Mouse (Mus musculus) CH12.LX (cell line): ENCODE measurements around the gene Rnf182. TPM values are rescaled to one million over a fixed set of nuclear protein-coding genes. Genes with fewer than 3 reads are reported as not detected.

Experiments used
- DNase-seq: peaks from one replicate; pipeline ENCODE4 v3.0.0-alpha.2; 2013; ENCODE audit errors: extremely low read depth
- H3K27ac ChIP-seq: 2 replicates; pipeline ENCODE4 v1.5.1; 2012; ENCODE audit warnings: low read depth, mild to moderate bottlenecking, control low read depth, moderate library complexity; ENCODE audit not compliant: insufficient read depth
- H3K27me3 ChIP-seq: replicated peaks from 2 replicates; pipeline ENCODE3; 2012; ENCODE audit warnings: inconsistent platforms
- H3K36me3 ChIP-seq, 2 experiments: replicated peaks in 1 of 2; 2 replicates each; pipeline versions ENCODE3 to v1.6.1; 2012; ENCODE audit warnings: inconsistent platforms in 1 of 2, low read length in 1 of 2, mild to moderate bottlenecking in 1 of 2, mixed read lengths in 1 of 2, moderate library complexity in 1 of 2; ENCODE audit not compliant: control insufficient read depth in 1 of 2, insufficient read depth in 1 of 2
- H3K4me1 ChIP-seq, 2 experiments: 2 replicates each; pipeline ENCODE4 v1.6.1; 2012; ENCODE audit warnings: inconsistent platforms in 1 of 2, moderate library complexity in 1 of 2; ENCODE audit not compliant: insufficient read depth in 2 of 2, control insufficient read depth in 1 of 2
- H3K4me2 ChIP-seq: 2 replicates; pipeline ENCODE4 v1.6.1; 2012; ENCODE audit warnings: low read depth, mild to moderate bottlenecking, control low read depth; ENCODE audit not compliant: poor library complexity, insufficient read depth, severe bottlenecking
- H3K4me3 ChIP-seq, 3 experiments: fragments of 150-350 bp in 1 of 3; sonication (generic) in 1 of 3; replicated peaks in 1 of 3; 2 replicates each; pipeline versions ENCODE3 to v1.5.1; 2011 to 2012; ENCODE audit warnings: low read depth in 2 of 3, low read length in 2 of 3, mild to moderate bottlenecking in 2 of 3, moderate library complexity in 2 of 3, control low read depth in 1 of 3, improper control_type of control experiment in 1 of 3, inconsistent platforms in 1 of 3, mixed read lengths in 1 of 3; ENCODE audit not compliant: poor library complexity in 1 of 3
- H3K79me2 ChIP-seq: replicated peaks from 2 replicates; pipeline ENCODE4 v1.6.1; 2012; ENCODE audit warnings: mild to moderate bottlenecking, moderate library complexity; ENCODE audit not compliant: control insufficient read depth, poor library complexity, insufficient read depth, severe bottlenecking; ENCODE audit errors: extremely low read depth
- H3K9ac ChIP-seq: 2 replicates; pipeline ENCODE4 v1.6.1; 2012; ENCODE audit warnings: low read depth, mild to moderate bottlenecking, control low read depth, moderate library complexity; ENCODE audit not compliant: insufficient read depth
- H3K9me3 ChIP-seq: replicated peaks from 2 replicates; pipeline ENCODE3; 2012; ENCODE audit warnings: low read length, inconsistent platforms, mixed read lengths
- E2F4 ChIP-seq: IDR thresholded peaks from 2 replicates; pipeline ENCODE4 v1.6.1; 2011; ENCODE audit warnings: low read depth, low read length, improper control_type of control experiment; ENCODE audit not compliant: insufficient replicate concordance
- ELF1 ChIP-seq: IDR thresholded peaks from 2 replicates; pipeline ENCODE4 v1.6.1; 2014; ENCODE audit warnings: low read depth, mild to moderate bottlenecking, inconsistent platforms, low read length, improper control_type of control experiment
- IRF4 ChIP-seq: IDR thresholded peaks from 2 replicates; pipeline ENCODE4 v1.6.1; 2014; ENCODE audit warnings: low read depth, mild to moderate bottlenecking, inconsistent platforms, low read length, improper control_type of control experiment
- JUN ChIP-seq: IDR thresholded peaks from 2 replicates; pipeline ENCODE4 v1.6.1; 2011; ENCODE audit warnings: low read depth, mild to moderate bottlenecking, low read length, improper control_type of control experiment, moderate library complexity; ENCODE audit not compliant: insufficient read depth
- MAFK ChIP-seq: IDR thresholded peaks from 2 replicates; pipeline ENCODE4 v1.6.1; 2011; ENCODE audit warnings: low read length, improper control_type of control experiment; ENCODE audit not compliant: insufficient replicate concordance
- MEF2A ChIP-seq: IDR thresholded peaks from 2 replicates; pipeline ENCODE4 v1.6.1; 2014; ENCODE audit warnings: low read depth, mild to moderate bottlenecking, inconsistent platforms, low read length, improper control_type of control experiment, borderline replicate concordance
- POLR2AphosphoS2 ChIP-seq: IDR thresholded peaks from 2 replicates; pipeline ENCODE4 v1.6.1; 2011; ENCODE audit warnings: low read depth, low read length, improper control_type of control experiment
- RAD21 ChIP-seq: IDR thresholded peaks from 2 replicates; pipeline ENCODE4 v1.6.1; 2011; ENCODE audit warnings: low read depth, mild to moderate bottlenecking, low read length, improper control_type of control experiment, moderate library complexity
- SIN3A ChIP-seq: IDR thresholded peaks from 2 replicates; pipeline ENCODE4 v1.6.1; 2012; ENCODE audit warnings: low read length, improper control_type of control experiment, inconsistent platforms
- TCF12 ChIP-seq: IDR thresholded peaks from 2 replicates; pipeline ENCODE4 v1.6.1; 2014; ENCODE audit warnings: low read depth, mild to moderate bottlenecking, inconsistent platforms, low read length, improper control_type of control experiment
- UBTF ChIP-seq: IDR thresholded peaks from 2 replicates; pipeline ENCODE4 v1.6.1; 2012; ENCODE audit warnings: low read depth, mild to moderate bottlenecking, inconsistent platforms, low read length, improper control_type of control experiment, moderate library complexity
- ZC3H11A ChIP-seq: IDR thresholded peaks from 2 replicates; pipeline ENCODE4 v1.6.1; 2012; ENCODE audit warnings: low read depth, mild to moderate bottlenecking, inconsistent platforms, low read length, improper control_type of control experiment
- ZMIZ1 ChIP-seq: IDR thresholded peaks from 2 replicates; pipeline ENCODE4 v1.6.1; 2012; ENCODE audit warnings: low read depth, mild to moderate bottlenecking, inconsistent platforms, low read length, improper control_type of control experiment
- ZNF384 ChIP-seq: IDR thresholded peaks from 2 replicates; pipeline ENCODE4 v1.6.1; 2012; ENCODE audit warnings: low read depth, low read length, improper control_type of control experiment, inconsistent platforms
- dilution Hi-C: fragments of 300-500 bp; cut with MboI; formaldehyde crosslinking; loops from 2 replicates; pipeline ENCODE4 v1.14.3; 2020; ENCODE audit warnings: low sequenced_read_pairs; ENCODE audit not compliant: extremely low pct_unique_long_range_greater_than_20kb, extremely low pct_ligation_motif_present
- in situ Hi-C: fragments of 300-500 bp; cut with MboI; formaldehyde crosslinking; loops from 3 replicates; pipeline ENCODE4 v1.14.3; 2019; ENCODE audit warnings: low sequenced_read_pairs, low pct_ligation_motif_present, low pct_unique_long_range_greater_than_20kb, mixed read lengths
- polyA plus RNA-seq: library from polyadenylated mRNA; unstranded; fragments of >175 nt; gene quantifications from 2 replicates; pipeline ENCODE4 v1.2.1, GENCODE M21; 2012; ENCODE audit warnings: low read depth; ENCODE audit not compliant: insufficient read length
- total RNA-seq, 2 experiments: library from RNA; depleted of rRNA; stranded (reverse); fragments of 300-350 nt in 1 of 2; fragments of >200 nt in 1 of 2; gene quantifications; 2 replicates each; pipeline ENCODE4 v1.2.3; 2012 to 2014

The Rnf182 gene
- total and polyA plus RNA-seq, 3 experiments = not detected

GRCm38 (mm10) chr13:43585335-43585734 lies 30.2 kb upstream of the Rnf182 start:
- Histone ChIP-seq H3K9ac (no peak overlapping the region), H3K79me2 (no peaks in the 10 kb centered on the region), H3K27ac (no peak overlapping the region), H3K4me2 (no peak overlapping the region), H3K9me3 (peaks cover 5% of the 10 kb centered on the region), H3K36me3 (no peaks in the 10 kb centered on the region), H3K4me3 (no peak overlapping the region), H3K4me1 (no peaks in the 10 kb centered on the region), H3K27me3 (no peaks in the 10 kb centered on the region)
- in situ Hi-C loops (no loop called here), dilution Hi-C loops (no loop called here)
- DNase-seq = no peak
- TF ChIP-seq UBTF = no peak
- no peak for TF ChIP-seq TCF12
- TF ChIP-seq RAD21 = no peak
- no peak for TF ChIP-seq JUN
- no peak for TF ChIP-seq ELF1
- no peak for TF ChIP-seq E2F4
- TF ChIP-seq ZMIZ1 = no peak
- TF ChIP-seq MEF2A = no peak
- no peak for TF ChIP-seq POLR2AphosphoS2
- TF ChIP-seq ZC3H11A = no peak
- TF ChIP-seq ZNF384 = no peak
- no peak for TF ChIP-seq SIN3A
- no peak for TF ChIP-seq IRF4

- H3K27me3 ChIP-seq = no peaks in the 10 kb centered on the region
- peaks cover 5% of the 10 kb centered on the region for H3K9me3 ChIP-seq
- TF ChIP-seq MAFK = peak; percentile 82
- no peak for TF ChIP-seq SIN3A
- TF ChIP-seq ZC3H11A = no peak
- dilution Hi-C loops (no loop called here), in situ Hi-C loops (no loop called here)
- H3K27ac ChIP-seq = no peak overlapping the region
- H3K9ac ChIP-seq = no peak overlapping the region
- no peaks in the 10 kb centered on the region for H3K36me3 ChIP-seq
- H3K4me3 ChIP-seq = no peak overlapping the region
- H3K4me2 ChIP-seq = no peak overlapping the region
- no peak for DNase-seq
- H3K4me1 ChIP-seq = no peaks in the 10 kb centered on the region
- no peaks in the 10 kb centered on the region for H3K79me2 ChIP-seq
These were observed 28.5 kb upstream of the Rnf182 start for GRCm38 (mm10) chr13:43586966-43587365.
